Mouse (Mus musculus): Measurements from ENCODE around the gene Pi4k2a. TPM values are rescaled to one million over a fixed set of nuclear protein-coding genes. Genes with fewer than 3 reads are reported as not detected.

The Pi4k2a gene
- polyA plus RNA-seq, 2 experiments, result 8.6 to 9.1 TPM

GRCm38 (mm10) chr19:42142757-42143156 is 52.5 kb downstream of the Pi4k2a start:
- 62% methylated on average over 2 of the region's 2 CpGs for WGBS (ENCODE audit: insufficient replicate concordance)
- peaks cover 14% of the 10 kb centered on the region for H3K27me3 ChIP-seq (ENCODE audit: control insufficient read depth, insufficient read depth, low read length)
- TF ChIP-seq CTCF (IDR thresholded peaks at IDR 0.05; ENCODE audit: low read depth) (no peak), EP300 (IDR thresholded peaks at IDR 0.05; ENCODE audit: low read depth) (no peak)
- H3K4me2 ChIP-seq (ENCODE audit: low read depth), result no peak overlapping the region
- H3K4me1 ChIP-seq (replicated peaks; ENCODE audit: control insufficient read depth in 2 of 2, insufficient read depth in 2 of 2, low read length in 1 of 2), result peaks cover 4 to 7% of the 10 kb centered on the region in 2 experiments; a peak in 3 of 4 replicates
- no peak overlapping the region for H3K9ac ChIP-seq (replicated peaks)
- DNase-seq (ENCODE audit: low read depth in 3 of 3, low spot score in 3 of 3) (no peak), ATAC-seq (ENCODE audit: insufficient read depth) (no peak)
- no peak overlapping the region for H3K4me3 ChIP-seq (ENCODE audit: insufficient read depth in 1 of 2, low read depth in 2 of 2, low read length in 2 of 2)
- no peaks in the 10 kb centered on the region for H3K9me3 ChIP-seq (ENCODE audit: control insufficient read depth, low read length)
- H3K27ac ChIP-seq, result no peak overlapping the region
- no peaks in the 10 kb centered on the region for H3K36me3 ChIP-seq (replicated peaks; ENCODE audit: control insufficient read depth, insufficient read depth, low read depth)

GRCm38 (mm10) chr19:42144067-42144466 is 53.8 kb downstream of the Pi4k2a start:
- TF ChIP-seq CTCF (IDR thresholded peaks at IDR 0.05; ENCODE audit: low read depth), result no peak
- no peak for TF ChIP-seq EP300 (IDR thresholded peaks at IDR 0.05; ENCODE audit: low read depth)
- Histone ChIP-seq H3K9me3 (ENCODE audit: control insufficient read depth, low read length) (no peaks in the 10 kb centered on the region), H3K4me3 (ENCODE audit: insufficient read depth in 1 of 2, low read depth in 2 of 2, low read length in 2 of 2) (no peak overlapping the region), H3K4me2 (ENCODE audit: low read depth) (no peak overlapping the region), H3K9ac (replicated peaks) (no peak overlapping the region), H3K27ac (no peak overlapping the region), H3K36me3 (replicated peaks; ENCODE audit: control insufficient read depth, insufficient read depth, low read depth) (no peaks in the 10 kb centered on the region), H3K4me1 (replicated peaks; ENCODE audit: control insufficient read depth in 2 of 2, insufficient read depth in 2 of 2, low read length in 1 of 2) (peaks cover 4 to 11% of the 10 kb centered on the region in 2 experiments), H3K27me3 (ENCODE audit: control insufficient read depth, insufficient read depth, low read length) (peaks cover 27% of the 10 kb centered on the region)
- DNase-seq (ENCODE audit: low read depth in 3 of 3, low spot score in 3 of 3), result no peak
- ATAC-seq (ENCODE audit: insufficient read depth), result no peak
- 47% methylated on average over 6 of the region's 6 CpGs for whole genome bisulfite sequencing (ENCODE audit: insufficient replicate concordance)

GRCm38 (mm10) chr19:42144541-42145167 is 54.4 kb downstream of the Pi4k2a start:
- TF ChIP-seq CTCF (IDR thresholded peaks at IDR 0.05; ENCODE audit: low read depth) (peak; percentile 78), EP300 (IDR thresholded peaks at IDR 0.05; ENCODE audit: low read depth) (no peak)
- no peaks in the 10 kb centered on the region for H3K9me3 ChIP-seq (ENCODE audit: control insufficient read depth, low read length)
- peak; percentile 54 to 58 (median 55) for DNase-seq (ENCODE audit: low read depth in 3 of 3, low spot score in 3 of 3)
- ATAC-seq (ENCODE audit: insufficient read depth), result no peak
- no peak overlapping the region for H3K4me3 ChIP-seq (ENCODE audit: insufficient read depth in 1 of 2, low read depth in 2 of 2, low read length in 2 of 2)
- peaks cover 6 to 14% of the 10 kb centered on the region in 2 experiments for H3K4me1 ChIP-seq (replicated peaks; ENCODE audit: control insufficient read depth in 2 of 2, insufficient read depth in 2 of 2, low read length in 1 of 2)
- no peaks in the 10 kb centered on the region for H3K36me3 ChIP-seq (replicated peaks; ENCODE audit: control insufficient read depth, insufficient read depth, low read depth)
- H3K4me2 ChIP-seq (ENCODE audit: low read depth), result no peak overlapping the region
- H3K27me3 ChIP-seq (ENCODE audit: control insufficient read depth, insufficient read depth, low read length), result peaks cover 28% of the 10 kb centered on the region
- H3K9ac ChIP-seq (replicated peaks), result no peak overlapping the region
- no peak overlapping the region for H3K27ac ChIP-seq
- 29% methylated on average over 8 of the region's 8 CpGs for WGBS (ENCODE audit: insufficient replicate concordance)

GRCm38 (mm10) chr19:42145210-42145609 is 54.9 kb downstream of the Pi4k2a start:
- TF ChIP-seq EP300 (IDR thresholded peaks at IDR 0.05; ENCODE audit: low read depth) (no peak), CTCF (IDR thresholded peaks at IDR 0.05; ENCODE audit: low read depth) (no peak)
- no peaks in the 10 kb centered on the region for H3K9me3 ChIP-seq (ENCODE audit: control insufficient read depth, low read length)
- H3K4me2 ChIP-seq (ENCODE audit: low read depth), result no peak overlapping the region
- WGBS (ENCODE audit: insufficient replicate concordance), result 53% methylated on average over 4 of the region's 4 CpGs
- peaks cover 28% of the 10 kb centered on the region for H3K27me3 ChIP-seq (ENCODE audit: control insufficient read depth, insufficient read depth, low read length)
- H3K4me1 ChIP-seq (replicated peaks; ENCODE audit: control insufficient read depth in 2 of 2, insufficient read depth in 2 of 2, low read length in 1 of 2), result peaks cover 7 to 15% of the 10 kb centered on the region in 2 experiments
- DNase-seq (ENCODE audit: low read depth in 3 of 3, low spot score in 3 of 3), result no peak
- no peak for ATAC-seq (ENCODE audit: insufficient read depth)
- H3K4me3 ChIP-seq (ENCODE audit: insufficient read depth in 1 of 2, low read depth in 2 of 2, low read length in 2 of 2), result no peak overlapping the region
- no peaks in the 10 kb centered on the region for H3K36me3 ChIP-seq (replicated peaks; ENCODE audit: control insufficient read depth, insufficient read depth, low read depth)
- H3K27ac ChIP-seq, result no peak overlapping the region
- H3K9ac ChIP-seq (replicated peaks), result no peak overlapping the region

- Histone ChIP-seq H3K36me3 (replicated peaks; ENCODE audit: control insufficient read depth, insufficient read depth, low read depth) (no peaks in the 10 kb centered on the region), H3K27me3 (ENCODE audit: control insufficient read depth, insufficient read depth, low read length) (peaks cover 28% of the 10 kb centered on the region), H3K4me2 (ENCODE audit: low read depth) (no peak overlapping the region), H3K9ac (replicated peaks) (no peak overlapping the region), H3K27ac (no peak overlapping the region), H3K4me3 (ENCODE audit: insufficient read depth in 1 of 2, low read depth in 2 of 2, low read length in 2 of 2) (no peak overlapping the region), H3K9me3 (ENCODE audit: control insufficient read depth, low read length) (no peaks in the 10 kb centered on the region), H3K4me1 (replicated peaks; ENCODE audit: control insufficient read depth in 2 of 2, insufficient read depth in 2 of 2, low read length in 1 of 2) (peaks cover 7 to 15% of the 10 kb centered on the region in 2 experiments)
- no peak for TF ChIP-seq CTCF (IDR thresholded peaks at IDR 0.05; ENCODE audit: low read depth)
- no peak for TF ChIP-seq EP300 (IDR thresholded peaks at IDR 0.05; ENCODE audit: low read depth)
- DNase-seq (ENCODE audit: low read depth in 3 of 3, low spot score in 3 of 3) (no peak), ATAC-seq (ENCODE audit: insufficient read depth) (no peak)
- WGBS (ENCODE audit: insufficient replicate concordance), result 67% methylated on average over 2 of the region's 2 CpGs
These were observed 55.5 kb downstream of the Pi4k2a start for GRCm38 (mm10) chr19:42145731-42146130.
